In genomic region chr9:6528836-6529235, GRCm38 (mm10) we compare ENCODE assay signal across 26 mouse cellular contexts.
"Had no signal": no experiment of that assay in that cellular context is flagged by ENCODE, and none has a peak within 500 bp of the region (broad histone marks: within the 10 kb centered on the region; RNA-seq: fewer than 3 reads in every experiment).

No protein-coding gene starts in this region.

- DNase-seq: heart, postnatal 10 days; heart, postnatal 14 days; heart, postnatal 36 days; heart, postnatal 4 days; kidney, adult 11 months; kidney, adult 18-20 months; kidney, postnatal 10 days; kidney, postnatal 14 days; kidney, postnatal 25 days; kidney, postnatal 36 days; kidney, postnatal 4 days; layer of hippocampus, adult 9-11 months; layer of hippocampus, postnatal 36 days had no signal

- H3K27me3 ChIP-seq: heart, embryonic 12.5 days; heart, embryonic 13.5 days; heart, embryonic 15.5 days; hindbrain, embryonic 12.5 days; hindbrain, embryonic 13.5 days; hindbrain, embryonic 15.5 days; intestine, embryonic 15.5 days; kidney, embryonic 15.5 days had no signal

- ATAC-seq: hindbrain, embryonic 16.5 days; hindbrain, postnatal 0 days; inflammation-experienced regulatory T-cells, adult 6 months; intestine, embryonic 16.5 days; intestine, postnatal 0 days had no signal
